Mouse (Mus musculus): ENCODE measurements around the gene Prnp. TPM values are rescaled to one million over a fixed set of nuclear protein-coding genes. Genes with fewer than 3 reads are reported as not detected.

Prnp gene
- polyA plus RNA-seq, 1 experiment: 43.8 TPM

DNA sequence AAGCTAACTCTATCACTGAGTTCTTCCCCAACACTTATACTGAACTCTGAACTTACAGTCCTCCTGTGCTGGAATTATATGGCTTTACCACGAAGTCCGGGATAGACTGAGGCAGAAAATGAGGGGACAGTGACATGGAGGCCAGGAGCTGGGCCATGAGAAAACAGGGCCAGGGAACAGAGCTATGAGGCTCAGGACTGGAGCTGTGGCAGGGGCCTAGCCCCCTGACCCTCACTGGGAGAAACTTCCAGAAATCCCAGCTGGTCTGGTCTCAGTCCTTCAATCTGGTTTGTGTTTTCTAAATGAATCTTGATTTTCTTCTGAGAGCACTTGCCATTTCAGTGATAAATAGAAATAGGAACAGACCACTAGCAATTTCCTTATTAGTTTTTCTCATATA is 24.5 kb downstream of the Prnp start:
- H3K27me3 ChIP-seq (ENCODE audit: control insufficient read depth, insufficient read depth, low read length): no peaks in the 10 kb centered on the region
- no peak overlapping the region for H3K27ac ChIP-seq (ENCODE audit: control insufficient read depth, insufficient read depth, low read length)
- 98% methylated on average over 2 of the region's 2 CpGs for WGBS
- H3K36me3 ChIP-seq (ENCODE audit: control insufficient read depth, insufficient read depth, low read length): no peaks in the 10 kb centered on the region
- no peak for DNase-seq
- H3K4me3 ChIP-seq (ENCODE audit: control insufficient read depth, insufficient read depth, low read length): no peak overlapping the region
- H3K4me1 ChIP-seq (replicated peaks; ENCODE audit: control insufficient read depth, insufficient read depth, low read length): no peaks in the 10 kb centered on the region
- TF ChIP-seq CTCF (IDR thresholded peaks at IDR 0.05; ENCODE audit: borderline replicate concordance, control insufficient read depth, extremely low read depth, insufficient read depth, low read length, poor library complexity): no peak
- no peak for TF ChIP-seq POLR2A (IDR thresholded peaks at IDR 0.05; ENCODE audit: control insufficient read depth, extremely low read depth, insufficient read depth, low read length, poor library complexity)

DNA sequence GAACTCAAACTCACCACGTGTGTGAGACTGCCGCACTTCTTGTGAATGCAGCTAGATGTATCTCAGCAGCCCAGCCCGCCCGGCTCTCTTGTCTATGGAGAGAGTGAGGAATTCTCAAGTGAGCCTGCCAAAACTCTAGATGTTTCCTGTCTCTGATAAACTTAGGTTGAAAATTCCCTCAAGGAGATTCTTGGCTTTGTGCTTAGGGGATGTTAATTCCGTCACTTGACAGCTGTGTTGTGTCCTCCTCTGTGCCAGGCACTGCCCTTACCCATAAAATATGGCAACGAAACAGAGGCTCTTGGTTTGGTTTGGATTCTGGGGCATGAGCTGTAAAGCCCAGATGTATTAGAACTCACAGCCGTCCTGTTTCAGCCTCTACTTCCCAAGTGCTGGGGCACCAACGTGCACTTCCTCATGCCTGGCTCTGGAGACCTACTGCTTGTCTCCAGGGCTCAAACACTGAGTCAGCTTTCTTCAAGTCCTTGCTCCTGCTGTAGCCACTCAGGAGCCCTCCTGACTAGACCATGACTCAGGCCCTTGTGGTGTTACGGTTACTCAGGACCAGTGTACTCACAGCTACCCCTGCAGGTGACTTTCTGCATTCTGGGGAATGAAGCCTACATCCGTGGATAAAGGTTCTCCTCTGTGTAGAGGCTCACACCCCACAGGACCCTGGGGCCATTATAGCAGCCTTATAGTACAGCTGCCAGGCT is 25.8 kb downstream of the Prnp start:
- 66% methylated on average over 10 of the region's 10 CpGs for WGBS
- TF ChIP-seq CTCF (IDR thresholded peaks at IDR 0.05; ENCODE audit: borderline replicate concordance, control insufficient read depth, extremely low read depth, insufficient read depth, low read length, poor library complexity): no peak
- no peak for TF ChIP-seq POLR2A (IDR thresholded peaks at IDR 0.05; ENCODE audit: control insufficient read depth, extremely low read depth, insufficient read depth, low read length, poor library complexity)
- Histone ChIP-seq H3K27me3 (ENCODE audit: control insufficient read depth, insufficient read depth, low read length) (no peaks in the 10 kb centered on the region), H3K4me1 (replicated peaks; ENCODE audit: control insufficient read depth, insufficient read depth, low read length) (no peaks in the 10 kb centered on the region), H3K4me3 (ENCODE audit: control insufficient read depth, insufficient read depth, low read length) (no peak overlapping the region), H3K27ac (ENCODE audit: control insufficient read depth, insufficient read depth, low read length) (no peak overlapping the region), H3K36me3 (ENCODE audit: control insufficient read depth, insufficient read depth, low read length) (no peaks in the 10 kb centered on the region)
- peak; percentile 27 for DNase-seq

DNA sequence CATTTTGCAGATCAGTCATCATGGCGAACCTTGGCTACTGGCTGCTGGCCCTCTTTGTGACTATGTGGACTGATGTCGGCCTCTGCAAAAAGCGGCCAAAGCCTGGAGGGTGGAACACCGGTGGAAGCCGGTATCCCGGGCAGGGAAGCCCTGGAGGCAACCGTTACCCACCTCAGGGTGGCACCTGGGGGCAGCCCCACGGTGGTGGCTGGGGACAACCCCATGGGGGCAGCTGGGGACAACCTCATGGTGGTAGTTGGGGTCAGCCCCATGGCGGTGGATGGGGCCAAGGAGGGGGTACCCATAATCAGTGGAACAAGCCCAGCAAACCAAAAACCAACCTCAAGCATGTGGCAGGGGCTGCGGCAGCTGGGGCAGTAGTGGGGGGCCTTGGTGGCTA is 26.7 kb downstream of the Prnp start:
- H3K4me1 ChIP-seq (replicated peaks; ENCODE audit: control insufficient read depth, insufficient read depth, low read length): no peaks in the 10 kb centered on the region
- H3K27ac ChIP-seq (ENCODE audit: control insufficient read depth, insufficient read depth, low read length): no peak overlapping the region
- H3K36me3 ChIP-seq (ENCODE audit: control insufficient read depth, insufficient read depth, low read length): no peaks in the 10 kb centered on the region
- no peaks in the 10 kb centered on the region for H3K27me3 ChIP-seq (ENCODE audit: control insufficient read depth, insufficient read depth, low read length)
- no peak for DNase-seq
- 96% methylated on average over 10 of the region's 10 CpGs for WGBS
- no peak overlapping the region for H3K4me3 ChIP-seq (ENCODE audit: control insufficient read depth, insufficient read depth, low read length)
- TF ChIP-seq CTCF (IDR thresholded peaks at IDR 0.05; ENCODE audit: borderline replicate concordance, control insufficient read depth, extremely low read depth, insufficient read depth, low read length, poor library complexity) (no peak), POLR2A (IDR thresholded peaks at IDR 0.05; ENCODE audit: control insufficient read depth, extremely low read depth, insufficient read depth, low read length, poor library complexity) (no peak)

DNA sequence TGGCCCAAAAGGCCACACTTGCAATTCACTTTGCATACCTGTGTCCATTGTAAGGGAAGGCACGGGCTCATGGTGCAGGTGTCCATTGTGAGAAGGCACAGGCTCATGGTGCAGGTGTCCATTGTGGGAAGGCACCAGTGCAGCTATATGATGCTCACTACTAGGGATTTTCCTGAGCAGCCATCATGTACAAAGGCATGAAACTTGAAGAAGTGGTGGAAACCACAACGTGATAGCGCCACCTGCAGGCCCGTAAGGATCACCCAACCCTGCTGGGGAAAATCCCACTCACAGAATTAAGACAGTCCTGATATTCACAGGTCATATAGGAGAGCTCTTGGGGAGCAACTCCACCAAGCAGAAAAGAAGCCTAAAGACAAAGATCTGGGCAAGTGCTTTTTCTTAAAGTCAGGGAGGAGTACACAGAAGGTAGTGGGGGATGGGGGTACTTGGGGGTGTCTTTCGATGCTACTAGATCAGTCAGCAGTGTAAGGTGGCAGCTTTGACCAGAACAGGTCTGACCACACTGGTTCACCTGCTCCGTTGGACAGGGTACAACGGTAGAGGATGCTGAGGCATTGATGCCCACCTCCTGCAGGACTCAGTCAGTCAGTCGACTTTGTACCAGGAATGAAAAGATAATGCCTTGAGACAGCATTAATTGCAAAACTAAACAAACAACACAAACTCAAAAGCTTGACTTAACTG is 29.8 kb downstream of the Prnp start:
- WGBS: 44% methylated on average over 8 of the region's 8 CpGs

DNA sequence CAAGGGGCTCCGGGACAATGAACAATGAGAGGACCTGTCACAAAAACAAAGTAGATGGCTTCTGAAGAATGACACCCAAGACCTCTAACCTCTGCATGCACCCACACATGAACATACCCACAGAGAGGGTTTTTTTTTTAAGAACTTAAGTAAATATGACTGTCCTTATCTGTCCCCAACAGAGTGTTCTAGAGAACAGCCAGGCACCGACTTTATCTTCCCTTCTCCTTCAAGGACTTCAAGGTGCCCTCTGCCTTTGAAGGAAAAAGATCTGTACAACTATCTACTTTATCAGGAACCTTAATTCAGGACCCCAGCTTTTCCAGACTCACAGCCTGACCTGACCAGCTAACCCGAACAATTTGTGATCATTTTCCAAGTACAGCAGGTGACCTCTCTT is 30.8 kb downstream of the Prnp start:
- DNase-seq: no peak
- Histone ChIP-seq H3K27ac (ENCODE audit: control insufficient read depth, insufficient read depth, low read length) (no peak overlapping the region), H3K4me3 (ENCODE audit: control insufficient read depth, insufficient read depth, low read length) (no peak overlapping the region), H3K36me3 (ENCODE audit: control insufficient read depth, insufficient read depth, low read length) (no peaks in the 10 kb centered on the region), H3K27me3 (ENCODE audit: control insufficient read depth, insufficient read depth, low read length) (no peaks in the 10 kb centered on the region), H3K4me1 (replicated peaks; ENCODE audit: control insufficient read depth, insufficient read depth, low read length) (no peaks in the 10 kb centered on the region)
- 73% methylated on average over 3 of the region's 3 CpGs for WGBS
- no peak for TF ChIP-seq CTCF (IDR thresholded peaks at IDR 0.05; ENCODE audit: borderline replicate concordance, control insufficient read depth, extremely low read depth, insufficient read depth, low read length, poor library complexity)
- TF ChIP-seq POLR2A (IDR thresholded peaks at IDR 0.05; ENCODE audit: control insufficient read depth, extremely low read depth, insufficient read depth, low read length, poor library complexity): no peak

More for the DNA sequence above, 29.8 kb downstream of the Prnp start:
- H3K27ac ChIP-seq (ENCODE audit: control insufficient read depth, insufficient read depth, low read length): no peak overlapping the region
- H3K27me3 ChIP-seq (ENCODE audit: control insufficient read depth, insufficient read depth, low read length): no peaks in the 10 kb centered on the region
- H3K36me3 ChIP-seq (ENCODE audit: control insufficient read depth, insufficient read depth, low read length): no peaks in the 10 kb centered on the region
- no peaks in the 10 kb centered on the region for H3K4me1 ChIP-seq (replicated peaks; ENCODE audit: control insufficient read depth, insufficient read depth, low read length)
- DNase-seq: peak; percentile 35
- H3K4me3 ChIP-seq (ENCODE audit: control insufficient read depth, insufficient read depth, low read length): no peak overlapping the region
- no peak; the same call in 1 of the 2 replicates for TF ChIP-seq CTCF (IDR thresholded peaks at IDR 0.05; ENCODE audit: borderline replicate concordance, control insufficient read depth, extremely low read depth, insufficient read depth, low read length, poor library complexity)
- no peak for TF ChIP-seq POLR2A (IDR thresholded peaks at IDR 0.05; ENCODE audit: control insufficient read depth, extremely low read depth, insufficient read depth, low read length, poor library complexity)

- Histone ChIP-seq H3K4me1 (replicated peaks; ENCODE audit: control insufficient read depth, insufficient read depth, low read length) (no peaks in the 10 kb centered on the region), H3K27ac (ENCODE audit: control insufficient read depth, insufficient read depth, low read length) (no peak overlapping the region), H3K27me3 (ENCODE audit: control insufficient read depth, insufficient read depth, low read length) (no peaks in the 10 kb centered on the region), H3K4me3 (ENCODE audit: control insufficient read depth, insufficient read depth, low read length) (no peak overlapping the region), H3K36me3 (ENCODE audit: control insufficient read depth, insufficient read depth, low read length) (no peaks in the 10 kb centered on the region)
- no peak for DNase-seq
- TF ChIP-seq CTCF (IDR thresholded peaks at IDR 0.05; ENCODE audit: borderline replicate concordance, control insufficient read depth, extremely low read depth, insufficient read depth, low read length, poor library complexity) (no peak), POLR2A (IDR thresholded peaks at IDR 0.05; ENCODE audit: control insufficient read depth, extremely low read depth, insufficient read depth, low read length, poor library complexity) (no peak)
- WGBS: 94% methylated on average over 6 of the region's 6 CpGs
These were observed 31.8 kb downstream of the Prnp start for GRCm38 (mm10) chr2:131941501-131941900.
